Mouse (Mus musculus) lung, adult 2 months (tissue): ENCODE results near the gene 1810009J06Rik.
"Not testable (repeated sequence)": the region's sequence is repeated elsewhere in the genome, so short reads cannot be mapped to it uniquely, and the experiment has no call there.

Experiments used
- CTCF ChIP-seq: fragments of 200-500 bp; IDR thresholded peaks from 2 replicates; pipeline ENCODE4 v1.5.1; 2011; ENCODE audit warnings: mild to moderate bottlenecking, low read length, control low read depth; ENCODE audit not compliant: insufficient read depth
- POLR2A ChIP-seq: fragments of 200-500 bp; IDR thresholded peaks from 2 replicates; pipeline ENCODE4 v1.6.1; 2011; ENCODE audit warnings: low read depth, mild to moderate bottlenecking, control low read depth, low read length, borderline replicate concordance; ENCODE audit errors: extremely low read depth

- not testable (repeated sequence) for TF ChIP-seq POLR2A, CTCF
These were observed 34.8 kb downstream of the 1810009J06Rik start, which contains the start of gene Gm2663 for GRCm38 (mm10) chr6:40999379-40999778.
